Mouse (Mus musculus): ENCODE data around the gene Pheta1.
"Not testable (repeated sequence)": the region's sequence is repeated elsewhere in the genome, so short reads cannot be mapped to it uniquely, and the experiment has no call there.

Pheta1 gene

DNA sequence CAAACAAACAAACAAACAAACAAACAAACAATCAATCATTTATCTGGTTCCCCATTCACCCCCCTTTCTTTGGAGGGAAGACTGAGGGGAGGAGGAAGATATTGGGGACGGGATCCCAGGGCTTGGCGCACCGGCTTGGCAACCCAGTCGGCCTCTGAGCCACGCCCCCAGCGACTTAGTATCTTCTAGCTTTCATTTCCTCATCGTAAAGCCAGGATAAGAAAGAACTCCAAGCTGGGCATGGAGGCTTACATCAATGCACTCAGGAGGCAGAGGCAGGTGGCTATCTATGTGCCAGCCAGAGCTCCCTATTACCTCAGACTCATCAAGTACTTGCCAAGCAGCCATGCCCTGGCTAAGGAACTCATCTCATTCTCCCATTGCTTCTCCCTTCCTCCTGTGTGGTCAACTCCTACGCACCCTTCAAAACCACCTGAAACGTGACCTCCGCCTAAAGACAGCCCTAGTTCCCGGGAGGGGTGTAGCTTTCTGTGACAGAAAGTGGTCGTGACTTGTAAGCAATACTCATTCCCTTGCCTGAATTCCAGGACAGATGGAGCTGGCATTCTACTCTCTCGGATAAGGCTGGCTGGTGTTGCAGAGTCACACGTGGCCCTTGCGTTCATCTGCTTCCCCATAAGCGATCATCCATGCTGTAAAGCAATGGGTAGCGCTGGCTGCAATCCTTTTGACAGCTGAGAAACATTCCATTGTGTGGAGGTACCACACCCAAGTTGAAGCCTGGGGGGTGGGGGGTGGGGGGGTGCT is 5.5 kb upstream of the Pheta1 start:
- DNase-seq (ENCODE audit: low spot score in 2 of 2): no peak

DNA sequence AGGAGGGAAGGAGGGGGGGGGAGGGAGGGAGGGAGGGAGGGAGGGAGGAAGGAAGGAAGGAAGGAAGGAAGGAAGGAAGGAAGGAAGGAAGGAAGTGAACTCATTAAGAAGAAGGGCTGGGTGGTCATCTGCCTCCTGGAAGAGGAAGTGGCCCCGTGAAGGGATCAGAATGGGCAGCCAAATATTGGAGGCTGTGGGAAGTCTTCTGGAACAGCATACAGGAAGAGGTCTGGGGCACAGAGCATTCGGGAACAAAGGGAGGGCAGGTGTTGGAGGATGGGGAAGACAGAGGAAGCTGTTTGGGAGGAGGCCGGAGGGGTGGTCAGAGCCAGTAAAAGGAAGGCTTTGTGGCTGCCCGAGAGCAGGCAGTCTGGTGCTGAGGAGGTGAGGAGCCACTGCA is 3.4 kb upstream of the Pheta1 start:
- DNase-seq (ENCODE audit: low spot score in 2 of 2): no peak

DNA sequence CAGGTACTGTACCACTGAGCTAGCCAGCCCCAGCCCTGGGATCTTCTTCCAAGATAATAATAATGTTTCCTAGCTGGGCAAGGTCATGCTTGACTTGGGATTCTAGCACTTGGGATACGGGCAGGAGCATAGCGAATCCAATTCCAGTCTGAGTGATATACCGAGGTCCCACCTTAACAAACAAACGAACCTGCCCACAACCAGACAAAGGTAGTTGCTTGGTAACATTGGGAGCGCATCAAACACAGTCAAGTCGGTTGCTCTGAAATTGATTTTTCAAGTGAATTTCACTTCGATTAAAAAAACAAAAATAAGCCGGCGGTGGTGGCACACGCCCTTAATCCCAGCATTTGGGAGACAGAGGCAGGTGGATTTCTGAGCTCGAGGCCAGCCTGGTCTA is 2.5 kb upstream of the Pheta1 start:
- DNase-seq (ENCODE audit: low spot score in 2 of 2): no peak

DNA sequence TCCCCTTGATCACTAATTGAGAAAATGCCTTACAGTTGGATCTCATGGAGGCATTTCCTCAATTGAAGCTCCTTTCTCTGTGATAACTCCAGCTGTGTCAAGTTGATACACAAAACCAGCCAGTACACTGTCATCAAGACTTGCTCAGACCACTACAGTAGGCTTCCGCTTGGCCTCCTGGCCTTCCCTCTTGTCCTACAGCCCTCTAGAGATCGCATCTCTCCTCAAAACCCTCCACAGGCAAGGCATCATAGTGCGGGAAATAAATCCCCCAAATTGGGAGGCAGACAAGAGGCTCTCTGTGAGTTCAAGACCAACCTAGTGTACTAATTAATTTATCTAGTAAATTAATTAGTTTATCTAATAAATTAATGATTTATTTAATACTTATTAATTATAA is 1.5 kb upstream of the Pheta1 start:
- not testable (repeated sequence) for DNase-seq (ENCODE audit: low spot score in 2 of 2)

DNA sequence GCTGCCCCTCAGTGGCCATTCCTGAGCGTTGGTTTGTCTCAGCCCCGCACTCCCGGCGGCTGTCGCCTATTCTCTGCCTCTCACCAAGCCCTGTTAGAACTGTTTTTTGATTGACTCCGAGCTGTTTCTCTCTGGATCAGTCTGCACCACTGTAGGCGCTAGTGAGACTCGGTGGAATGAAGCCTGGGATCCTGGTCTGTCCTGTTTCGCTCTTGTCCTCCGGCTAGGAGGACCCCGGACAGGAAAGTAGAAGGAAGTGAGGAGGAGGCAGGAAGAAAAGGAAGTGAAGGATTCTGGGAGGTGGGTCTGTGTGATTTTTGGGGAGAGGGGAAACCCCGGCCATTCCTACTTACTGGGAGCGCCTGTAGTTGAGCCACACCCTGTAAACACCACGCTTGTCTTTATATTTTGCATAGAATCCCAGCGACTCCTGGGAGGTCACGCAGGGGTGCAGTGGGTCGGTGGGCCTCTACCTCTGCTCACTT is 707 bp upstream of the Pheta1 start:
- no peak for DNase-seq (ENCODE audit: low spot score in 2 of 2)

DNA sequence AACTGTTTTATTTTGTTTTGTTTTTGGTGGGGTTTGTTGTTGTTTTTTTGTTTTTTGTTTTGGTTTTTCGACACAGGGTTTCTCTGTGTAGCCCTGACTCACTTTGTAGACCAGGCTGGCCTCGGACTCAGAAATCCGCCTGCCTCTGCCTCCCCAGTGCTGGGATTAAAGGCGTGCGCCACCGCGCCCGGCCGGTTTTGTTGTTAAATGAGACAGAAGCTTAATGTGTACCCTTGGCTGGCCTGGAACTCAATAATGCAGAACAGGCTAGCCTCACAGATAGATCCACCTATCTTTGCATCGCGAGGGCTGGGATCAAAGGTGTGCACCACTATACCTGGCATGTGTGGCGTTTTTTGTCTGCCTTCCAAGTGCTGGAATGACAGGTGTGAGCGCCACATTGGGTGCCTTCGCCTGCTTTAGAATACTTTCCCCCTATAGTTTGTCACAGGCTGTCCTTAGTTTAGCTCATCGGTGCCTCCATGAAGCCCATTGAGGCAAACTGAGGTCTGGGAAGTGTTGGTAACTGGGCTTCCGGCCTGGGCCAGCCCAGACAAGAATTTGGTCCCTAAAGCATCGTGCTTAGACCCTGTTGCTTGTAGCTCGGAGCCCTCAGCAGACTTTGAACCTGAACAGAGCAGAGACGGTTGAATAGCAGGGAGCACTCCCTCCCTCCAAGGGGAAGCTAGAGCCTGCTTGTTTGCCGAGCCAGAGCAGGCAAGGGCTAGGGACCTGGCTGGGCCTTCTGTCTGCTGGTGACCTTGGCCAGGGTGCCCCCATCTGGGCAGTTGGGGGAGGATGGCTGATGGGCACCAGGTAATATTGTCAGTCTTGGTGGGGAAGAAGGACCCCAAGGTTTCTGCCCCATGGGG is 930 bp downstream of the Pheta1 start:
- DNase-seq (ENCODE audit: low spot score in 2 of 2): no peak

DNA sequence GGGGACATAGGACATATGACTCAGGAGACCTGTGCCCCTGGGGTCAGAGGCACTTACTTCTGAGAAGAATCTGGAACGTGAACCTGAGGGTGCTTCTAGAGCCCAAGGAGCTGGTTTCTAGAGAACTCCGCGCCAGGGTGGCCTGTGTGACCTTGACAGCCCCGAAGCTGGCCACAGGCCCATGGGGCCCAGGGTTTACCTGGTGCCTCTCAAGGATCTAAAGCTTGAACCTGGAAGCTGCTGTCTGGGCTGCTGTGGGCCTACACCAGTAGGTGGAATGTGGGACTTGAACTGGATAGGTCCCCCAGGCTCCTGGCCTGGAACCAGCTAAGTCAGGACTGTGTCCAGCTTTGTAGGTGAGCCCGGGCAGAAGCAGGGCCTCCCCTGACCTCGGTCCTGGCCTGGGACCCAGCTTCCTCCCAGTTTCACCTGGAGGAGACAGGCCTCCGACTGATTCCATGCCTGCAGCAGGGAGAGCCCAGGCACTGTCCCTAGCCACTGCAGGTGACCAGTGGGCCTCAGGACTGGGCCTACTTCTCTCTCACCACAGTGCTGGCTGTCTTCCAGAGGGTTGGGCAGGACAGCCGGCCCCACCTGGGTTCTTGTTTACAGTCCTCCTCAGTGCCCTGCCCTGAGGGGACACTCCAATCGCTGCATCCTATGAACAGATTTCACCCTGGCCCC is 4.7 kb downstream of the Pheta1 start:
- DNase-seq (ENCODE audit: low spot score in 2 of 2): no peak

DNA sequence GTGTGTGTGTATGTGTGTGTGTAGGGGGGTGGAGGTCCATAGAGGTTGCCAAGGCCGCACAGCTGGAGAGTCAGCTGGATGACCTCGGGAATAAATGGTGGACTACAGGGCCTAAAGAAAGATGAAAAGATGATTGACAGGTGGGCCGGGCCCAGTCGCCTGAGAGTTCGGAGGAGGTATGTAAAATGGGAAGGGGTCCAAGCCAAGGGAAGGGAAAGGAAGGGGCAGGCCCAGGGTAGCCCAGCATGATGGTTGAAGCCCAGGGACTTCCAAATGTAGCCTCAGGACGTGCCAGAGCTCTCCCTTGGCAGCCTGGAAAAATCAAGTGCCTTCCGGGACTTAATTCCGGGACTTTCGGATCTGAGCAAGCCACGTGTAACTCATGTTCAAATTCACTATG is 6.0 kb downstream of the Pheta1 start:
- DNase-seq (ENCODE audit: low spot score in 2 of 2): no peak

DNA sequence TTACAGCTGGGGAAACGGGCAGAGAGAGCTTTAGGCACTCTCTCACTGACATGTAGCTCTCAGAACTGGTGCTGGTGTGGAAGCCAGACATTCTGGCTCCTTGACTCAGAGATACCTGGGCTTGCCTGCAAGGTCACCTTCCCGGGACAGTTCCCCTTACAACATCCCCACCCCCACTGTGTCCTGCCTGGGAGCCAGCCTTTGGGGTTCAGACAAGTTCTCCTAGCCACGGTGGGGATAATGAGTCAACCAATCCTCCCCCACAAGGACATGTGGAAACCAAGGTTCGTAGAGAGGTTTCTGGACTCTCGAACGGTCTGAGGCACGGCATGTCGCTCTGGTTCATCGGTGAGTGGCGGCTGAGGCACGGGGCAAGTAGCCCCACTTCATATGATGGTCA is 8.0 kb downstream of the Pheta1 start:
- DNase-seq (ENCODE audit: low spot score in 2 of 2): no peak

DNA sequence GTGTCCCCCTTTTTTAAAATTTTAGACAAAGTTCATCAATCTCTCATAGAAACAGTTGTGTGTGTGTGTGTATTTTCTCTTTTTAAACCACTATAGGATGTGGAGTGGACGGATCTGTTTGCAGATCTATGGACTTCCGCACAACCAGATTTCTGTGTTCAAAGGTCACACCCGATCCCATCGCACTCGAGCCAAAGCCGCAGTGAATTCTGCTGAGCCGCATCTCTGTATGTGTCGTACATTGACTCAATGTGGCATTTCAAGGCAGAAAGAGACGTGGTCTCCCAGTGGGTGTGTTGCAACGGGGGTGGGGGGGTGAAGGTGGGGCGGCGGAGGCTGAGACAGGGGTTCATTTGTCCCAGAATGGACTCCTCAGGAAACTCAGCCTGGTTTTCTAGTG is 9.6 kb downstream of the Pheta1 start:
- DNase-seq (ENCODE audit: low spot score in 2 of 2): no peak

DNA sequence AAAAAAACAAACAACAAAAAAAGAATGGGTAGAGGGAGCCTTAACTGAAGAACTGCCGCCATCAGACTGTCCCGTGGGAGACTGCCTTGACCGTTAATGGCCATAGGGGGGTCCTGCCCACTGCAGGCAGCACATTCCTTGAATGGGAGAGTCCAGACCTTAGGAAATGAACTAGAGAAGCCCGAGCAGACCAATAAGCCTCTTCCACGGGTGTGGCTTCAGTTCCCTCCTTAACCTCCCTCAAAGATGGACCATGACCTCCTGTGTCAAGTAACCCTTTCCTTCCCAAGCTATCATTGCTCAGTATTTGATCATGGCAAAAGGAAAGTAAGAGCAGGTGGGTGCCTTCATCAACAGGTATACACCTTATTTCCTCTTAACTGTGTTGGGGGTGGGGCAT is 13.2 kb downstream of the Pheta1 start:
- no peak for DNase-seq (ENCODE audit: low spot score in 2 of 2)

DNA sequence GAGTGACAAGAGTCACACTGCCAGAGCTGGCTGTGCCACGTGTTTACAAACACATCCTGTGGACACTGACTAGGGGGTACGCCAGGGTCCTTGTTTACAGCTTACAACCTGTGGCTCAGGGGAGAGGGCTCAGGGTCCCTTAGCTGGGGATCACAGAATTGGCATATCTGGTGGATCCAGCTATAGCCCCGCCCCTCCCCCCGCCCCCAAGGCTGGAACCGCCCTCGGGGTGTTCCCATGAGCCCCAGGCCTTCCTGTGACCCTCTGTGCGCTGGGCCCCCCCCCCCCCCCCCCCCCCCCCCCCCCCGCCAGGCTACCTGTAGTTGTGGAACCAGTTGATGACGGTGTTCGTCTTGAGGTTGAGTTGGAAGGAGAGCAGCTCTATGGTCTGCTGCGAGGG is 15.5 kb downstream of the Pheta1 start:
- no peak for DNase-seq (ENCODE audit: low spot score in 2 of 2)

DNA sequence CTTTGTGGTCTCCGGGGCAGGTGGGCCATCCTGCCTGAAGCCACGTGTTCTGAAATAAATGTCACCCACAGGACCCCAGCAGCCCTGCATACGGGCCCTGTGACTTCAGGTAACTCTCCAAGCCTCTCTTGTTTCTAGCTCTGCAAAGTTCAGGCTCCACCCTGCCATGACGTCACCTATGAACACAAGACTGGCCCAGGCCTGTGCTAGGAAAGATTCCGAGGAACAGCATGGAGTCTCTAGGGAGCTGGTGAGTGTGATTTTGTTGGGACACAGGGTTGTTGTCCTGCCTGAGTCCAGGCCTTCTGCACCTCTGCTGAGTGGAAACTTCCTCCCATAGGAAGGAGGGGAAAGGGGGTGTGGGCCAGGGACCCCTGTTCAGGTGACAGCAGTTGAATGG is 19.2 kb downstream of the Pheta1 start:
- no peak for DNase-seq (ENCODE audit: low spot score in 2 of 2)

DNA sequence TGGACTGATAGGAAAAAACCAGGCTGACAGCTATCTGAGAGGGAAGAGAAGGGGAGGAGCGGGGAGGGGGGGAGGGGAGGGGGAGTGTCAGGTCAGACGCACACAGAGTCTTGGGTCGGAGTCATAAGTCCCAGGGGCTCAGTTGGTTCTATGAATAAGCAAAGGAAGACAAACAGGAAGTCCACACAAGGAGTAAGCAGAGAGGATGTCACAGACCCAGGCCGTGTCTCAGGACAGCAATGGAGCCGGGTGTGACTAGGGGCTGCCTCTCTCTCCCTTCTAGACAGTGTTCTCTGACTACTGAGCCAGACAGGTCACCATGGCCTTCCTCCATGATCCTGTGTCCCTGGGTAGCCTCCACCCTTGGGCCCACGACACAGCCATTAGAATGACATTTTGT is 22.0 kb downstream of the Pheta1 start:
- DNase-seq (ENCODE audit: low spot score in 2 of 2): no peak

DNA sequence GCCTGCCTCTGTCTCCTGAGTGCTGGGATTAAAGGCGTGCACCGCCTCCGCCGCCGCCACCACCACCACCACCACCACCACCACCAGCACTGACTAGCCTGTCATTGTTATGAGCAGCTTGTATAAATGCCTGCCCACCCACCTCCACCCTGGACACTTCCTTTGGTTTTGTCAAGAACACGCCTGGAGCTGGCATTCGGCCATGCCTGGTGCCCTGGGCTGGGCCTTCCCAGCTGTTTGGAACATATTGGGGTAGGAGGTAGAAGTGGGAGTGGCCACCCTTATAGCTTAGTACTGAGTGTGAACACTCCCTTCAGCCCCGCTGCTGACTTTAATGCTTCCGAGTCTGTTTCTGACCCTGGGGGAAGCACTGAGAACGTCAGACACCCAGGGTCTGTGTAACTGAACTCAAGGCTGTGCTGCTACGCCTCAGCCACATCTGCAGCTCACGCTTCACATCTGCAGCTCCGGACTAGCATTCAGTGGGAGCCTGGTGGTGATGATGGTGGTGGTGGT is 22.8 kb downstream of the Pheta1 start:
- DNase-seq (ENCODE audit: low spot score in 2 of 2): no peak

DNA sequence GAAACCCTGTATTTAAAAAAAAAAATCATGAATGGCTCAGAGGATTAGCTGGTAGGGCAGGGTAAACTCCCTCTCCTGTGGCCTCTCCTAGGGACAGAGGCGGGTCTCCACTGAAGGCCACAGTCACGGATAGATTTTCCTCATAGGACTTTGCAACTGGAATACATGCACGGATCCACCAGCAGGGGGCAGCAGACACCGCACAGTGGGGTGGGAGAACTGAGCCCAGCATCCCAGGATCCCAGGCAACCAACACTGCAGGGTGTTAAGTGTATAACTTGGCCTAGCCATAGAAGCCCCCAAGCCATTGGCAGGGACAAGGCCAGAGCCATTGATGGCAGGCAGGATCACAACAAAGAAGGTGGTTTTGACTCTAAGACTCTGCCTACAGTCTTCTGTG is 23.4 kb downstream of the Pheta1 start:
- peak; percentile 31 to 55 for DNase-seq (ENCODE audit: low spot score in 2 of 2)

DNA sequence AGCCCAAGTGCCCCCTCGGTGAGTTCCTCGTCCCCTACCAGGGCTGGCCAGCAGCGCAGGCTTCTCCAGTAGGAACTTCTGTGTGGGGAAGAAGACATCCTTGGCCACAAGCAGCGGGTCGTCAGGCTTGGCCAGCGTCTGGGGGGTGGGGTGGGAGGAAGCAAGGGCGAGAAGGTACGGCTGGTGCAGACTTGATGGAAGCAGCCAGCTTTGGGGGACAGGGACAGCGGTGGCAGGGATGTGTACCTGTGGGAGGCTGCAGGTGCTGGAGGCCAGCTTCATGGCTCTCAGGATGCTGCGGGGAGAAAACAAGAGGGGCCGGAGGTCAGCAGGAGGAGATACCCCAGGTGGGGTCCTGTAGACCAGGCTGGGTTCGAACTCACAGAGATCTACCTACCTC is 26.3 kb downstream of the Pheta1 start:
- DNase-seq (ENCODE audit: low spot score in 2 of 2): no peak

DNA sequence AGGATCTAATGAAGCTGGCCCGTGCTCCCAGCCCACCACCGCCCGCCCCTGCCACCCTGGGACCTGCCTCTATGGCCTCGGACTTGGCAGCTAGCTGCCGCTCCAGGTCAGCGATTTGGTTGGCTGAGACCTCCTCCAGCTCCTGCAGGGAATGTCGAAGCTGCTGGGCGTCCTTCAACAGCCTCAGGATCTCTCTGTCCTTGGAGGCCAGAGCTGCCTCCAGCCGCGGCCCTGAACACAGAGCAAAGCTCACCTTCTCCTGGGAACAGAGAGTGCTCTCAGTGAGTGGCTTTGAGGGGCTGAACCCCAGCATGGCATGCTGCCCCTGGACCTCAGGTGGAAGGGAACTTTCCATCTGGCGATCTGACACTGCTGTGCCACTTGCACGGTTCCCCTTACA is 28.1 kb downstream of the Pheta1 start:
- DNase-seq (ENCODE audit: low spot score in 2 of 2): no peak

DNA sequence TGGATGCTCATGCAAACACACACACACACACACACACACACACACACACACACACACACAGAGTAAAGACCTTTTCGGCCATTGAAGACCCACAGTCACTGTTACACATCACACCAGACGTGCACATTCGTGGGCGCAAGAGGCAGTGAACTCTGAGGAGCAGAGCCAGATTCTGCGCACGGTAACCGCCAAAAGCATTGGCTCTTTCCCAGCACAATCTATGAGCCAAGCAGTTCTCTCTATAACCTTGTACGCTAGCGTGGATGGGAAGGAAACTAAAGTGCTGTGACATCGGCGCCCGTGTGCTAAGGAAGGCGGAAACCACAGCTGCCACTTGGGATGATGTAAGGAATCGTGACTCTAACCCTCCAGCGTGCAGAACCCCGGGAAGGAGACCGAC is 29.9 kb downstream of the Pheta1 start:
- DNase-seq (ENCODE audit: low spot score in 2 of 2): no peak

DNA sequence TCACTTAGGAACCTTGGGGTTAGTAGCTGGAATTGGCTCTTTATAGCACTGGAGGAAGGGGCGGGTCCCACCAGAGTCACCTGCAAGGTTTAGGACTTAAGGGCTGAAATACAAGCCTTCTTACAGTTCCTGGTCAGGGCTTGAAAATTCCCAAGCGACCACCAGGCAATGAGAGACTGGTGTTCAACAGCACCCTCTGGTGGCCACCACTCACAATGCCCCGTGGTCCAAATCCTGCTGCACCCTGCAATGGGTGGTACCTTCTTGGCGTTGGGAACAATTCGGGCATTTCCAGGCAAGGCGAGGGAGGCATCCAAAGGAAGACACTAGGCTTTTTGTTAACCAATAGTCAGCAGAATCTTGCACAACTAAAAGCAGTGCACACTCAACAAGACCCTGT is 30.4 kb downstream of the Pheta1 start:
- DNase-seq (ENCODE audit: low spot score in 2 of 2): no peak

DNA sequence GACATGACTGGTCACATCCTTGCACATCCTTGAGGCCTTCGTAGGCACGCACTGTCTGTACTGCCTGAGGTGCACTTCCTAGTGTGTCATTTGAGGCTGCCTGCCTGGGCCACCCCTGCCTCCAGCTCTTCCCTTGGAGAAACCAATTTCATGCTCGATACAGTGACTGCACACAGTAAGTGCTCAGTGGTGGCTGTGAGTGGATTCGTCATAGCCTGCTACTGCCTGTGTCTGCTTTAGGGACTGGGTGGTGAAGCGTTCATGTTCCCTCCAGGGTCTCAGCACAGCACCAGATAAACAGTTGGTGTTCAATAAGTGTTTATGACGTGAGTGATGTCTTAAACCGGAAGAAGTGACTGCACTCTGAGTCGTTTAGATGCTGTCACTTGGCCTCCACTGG is 34.6 kb downstream of the Pheta1 start:
- no peak for DNase-seq (ENCODE audit: low spot score in 2 of 2)

DNA sequence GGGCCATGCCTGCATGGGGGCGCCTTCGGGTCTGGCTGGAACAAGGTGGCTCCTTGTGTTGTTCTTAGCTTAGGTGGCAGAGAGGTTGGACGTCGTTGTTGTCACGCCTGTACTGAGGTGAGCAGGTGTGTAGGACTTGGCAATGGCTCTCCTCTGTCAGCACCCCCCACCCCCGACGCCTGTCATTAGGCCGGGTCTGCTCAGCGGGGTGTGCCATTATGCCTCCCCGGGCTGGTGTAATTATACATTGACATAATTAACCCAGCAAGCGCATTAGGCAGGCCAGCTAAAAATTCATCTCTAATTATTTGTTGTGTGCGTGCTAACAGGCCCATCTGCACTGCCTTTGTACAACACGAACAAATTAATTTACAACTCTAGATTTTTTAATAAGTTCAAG is 40.6 kb downstream of the Pheta1 start:
- no peak for DNase-seq (ENCODE audit: low spot score in 2 of 2)

Data from right cerebral cortex, postnatal 36 days (tissue).